Mouse (Mus musculus) spleen, adult 2 months (tissue): ENCODE data around the gene Smyd5. TPM values are rescaled to one million over a fixed set of nuclear protein-coding genes. Genes with fewer than 3 reads are reported as not detected.

Source experiments
- DNase-seq, 2 experiments: peaks; one replicate each; pipeline versions ENCODE4 v3.0.0 to v3.0.0-alpha.2; 2012 to 2021; ENCODE audit warnings: low spot score in 2 of 2, low read depth in 1 of 2
- H3K27ac ChIP-seq: fragments of 200-500 bp; 2 replicates; pipeline ENCODE4 v1.5.1; 2012; ENCODE audit warnings: low read length, inconsistent platforms; ENCODE audit not compliant: insufficient read depth
- H3K27me3 ChIP-seq: fragments of 200-500 bp; 2 replicates; pipeline ENCODE4 v1.6.1; 2012; ENCODE audit warnings: mild to moderate bottlenecking, moderate library complexity, low read length, inconsistent platforms; ENCODE audit not compliant: control insufficient read depth, insufficient read depth
- H3K36me3 ChIP-seq: fragments of 200-500 bp; 2 replicates; pipeline ENCODE4 v1.6.1; 2012; ENCODE audit warnings: mild to moderate bottlenecking, low read length, inconsistent platforms; ENCODE audit not compliant: control insufficient read depth, insufficient read depth
- H3K4me1 ChIP-seq: fragments of 200-500 bp; 2 replicates; pipeline ENCODE4 v1.6.1; 2011; ENCODE audit warnings: inconsistent platforms; ENCODE audit not compliant: control insufficient read depth, insufficient read depth, insufficient read length
- H3K4me3 ChIP-seq: fragments of 200-500 bp; 2 replicates; pipeline ENCODE4 v1.5.1; 2011; ENCODE audit warnings: mild to moderate bottlenecking, inconsistent platforms; ENCODE audit not compliant: insufficient read depth, insufficient read length; ENCODE audit errors: extremely low read depth
- CTCF ChIP-seq: fragments of 200-500 bp; IDR thresholded peaks from 2 replicates; pipeline ENCODE4 v1.5.1; 2011; ENCODE audit warnings: mild to moderate bottlenecking, inconsistent platforms; ENCODE audit not compliant: insufficient read depth, insufficient read length, insufficient replicate concordance; ENCODE audit errors: extremely low read depth
- POLR2A ChIP-seq: fragments of 200-500 bp; IDR thresholded peaks from 2 replicates; pipeline ENCODE4 v1.6.1; 2011; ENCODE audit warnings: low read depth, low read length, inconsistent platforms
- WGBS: fragments of 180-500 bp; shearing (Covaris S2); methylation state at CpG from one replicate; pipeline ENCODE4 v1.1.7; 2018; 5-methylcytosine and 5-hydroxymethylcytosine counted together
- polyA plus RNA-seq: library from polyadenylated mRNA; depleted of rRNA; stranded (reverse); fragments of >200 nt; gene quantifications from 2 replicates; pipeline ENCODE4 v1.2.3, GENCODE M21; 2012

The Smyd5 gene
- polyA plus RNA-seq, 1 experiment, result 21.7 TPM

DNA sequence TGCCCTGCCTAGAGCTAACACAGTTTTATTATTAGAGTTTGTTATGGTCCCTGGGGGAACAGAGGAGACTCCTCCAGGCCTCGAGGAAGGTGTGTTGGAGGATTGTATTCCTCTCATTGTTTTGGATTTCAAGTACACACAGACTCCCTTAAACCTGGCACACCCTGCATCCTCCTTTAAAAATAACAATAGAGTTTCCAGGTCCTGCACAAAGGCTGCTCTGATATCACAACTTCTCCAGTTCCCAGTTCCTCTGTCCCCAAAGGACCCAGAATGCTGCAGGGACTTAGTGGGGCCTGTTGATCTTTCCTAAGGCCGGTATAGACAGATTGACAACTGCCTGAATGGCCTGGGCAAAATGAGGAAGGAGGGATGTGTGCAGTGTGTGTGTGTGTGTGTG lies 29.2 kb upstream of the Smyd5 start:
- no peak for DNase-seq
- no peaks in the 10 kb centered on the region for H3K4me1 ChIP-seq
- no peak for TF ChIP-seq POLR2A
- no peak for TF ChIP-seq CTCF
- H3K36me3 ChIP-seq, result no peaks in the 10 kb centered on the region
- H3K27ac ChIP-seq, result no peak overlapping the region
- no peak overlapping the region for H3K4me3 ChIP-seq
- 20% methylated on average over 2 of the region's 2 CpGs for WGBS
- H3K27me3 ChIP-seq, result no peaks in the 10 kb centered on the region

DNA sequence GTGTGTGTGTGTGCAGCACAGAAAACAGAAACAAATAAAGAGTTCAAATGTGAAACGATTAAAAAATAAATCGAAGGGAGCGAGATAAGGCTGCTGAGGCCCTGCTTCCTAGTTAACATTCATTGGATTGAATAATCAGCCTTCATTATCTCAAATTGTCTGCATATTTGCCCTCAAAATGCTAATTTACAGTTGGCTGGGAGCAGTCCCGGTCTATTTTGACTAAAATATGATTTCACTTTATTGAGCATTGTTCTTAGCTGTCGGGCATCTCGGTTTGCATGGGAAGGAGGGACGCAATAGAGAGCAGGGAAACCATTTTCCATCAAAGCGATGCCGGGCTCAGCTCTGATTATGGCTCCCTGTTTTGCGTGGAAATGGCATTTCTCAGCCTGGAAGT lies 28.8 kb upstream of the Smyd5 start:
- no peak for TF ChIP-seq CTCF
- TF ChIP-seq POLR2A, result no peak
- no peaks in the 10 kb centered on the region for H3K36me3 ChIP-seq
- no peak overlapping the region for H3K4me3 ChIP-seq
- H3K4me1 ChIP-seq, result no peaks in the 10 kb centered on the region
- no peak overlapping the region for H3K27ac ChIP-seq
- no peaks in the 10 kb centered on the region for H3K27me3 ChIP-seq
- DNase-seq, result no peak
- WGBS, result 87% methylated on average over 10 of the region's 10 CpGs

DNA sequence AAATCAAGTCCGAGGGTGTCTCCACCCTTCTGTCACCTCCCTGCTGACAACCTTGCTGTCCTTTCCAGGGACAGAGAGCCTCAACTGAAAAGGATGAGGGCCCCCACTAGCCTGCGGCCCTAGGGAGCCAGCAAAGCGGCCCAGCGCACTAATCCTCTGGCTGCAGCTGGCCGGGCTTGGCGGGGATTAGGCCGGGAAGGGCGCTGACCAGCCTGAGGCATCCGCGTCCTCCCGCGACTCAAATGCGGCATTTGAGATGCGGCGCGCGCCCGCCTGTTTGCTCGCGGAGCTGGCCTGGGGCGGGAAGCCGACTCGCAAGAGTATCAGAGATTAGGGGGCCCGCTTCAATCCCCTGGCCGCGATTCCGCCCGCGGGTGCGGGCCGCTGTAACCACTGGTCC lies 22.8 kb upstream of the Smyd5 start:
- no peak overlapping the region for H3K27ac ChIP-seq
- DNase-seq, result no peak
- no peaks in the 10 kb centered on the region for H3K36me3 ChIP-seq
- WGBS, result 7% methylated on average over 31 of the region's 31 CpGs
- peaks cover 3% of the 10 kb centered on the region; the same call in 1 of the 2 replicates for H3K27me3 ChIP-seq
- no peak for TF ChIP-seq POLR2A
- TF ChIP-seq CTCF, result no peak
- no peak overlapping the region for H3K4me3 ChIP-seq
- no peaks in the 10 kb centered on the region for H3K4me1 ChIP-seq

DNA sequence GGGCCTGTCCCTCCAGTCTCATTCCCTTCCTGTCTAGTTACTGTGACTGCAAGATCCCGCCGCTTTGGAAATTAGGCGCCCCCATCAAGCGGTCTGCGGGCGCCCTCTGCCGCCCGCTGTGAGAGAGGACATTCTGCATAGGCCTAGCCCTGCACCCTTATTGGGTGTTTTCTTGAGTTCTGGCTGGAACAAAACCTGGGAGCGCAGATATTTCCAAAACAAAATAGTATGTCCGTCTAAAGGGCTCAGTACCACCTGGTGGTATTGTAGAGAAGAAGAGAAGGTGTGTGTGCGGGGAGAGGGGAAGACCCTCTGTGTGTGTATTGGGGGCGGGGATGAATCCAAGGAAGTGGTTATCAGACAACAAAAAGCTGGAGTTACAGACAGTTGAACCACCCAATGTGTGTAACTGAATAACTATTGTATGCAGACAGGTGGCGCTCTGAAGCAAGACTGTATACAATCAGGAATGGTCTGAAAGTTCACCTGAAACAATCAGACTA lies 21.0 kb upstream of the Smyd5 start:
- TF ChIP-seq CTCF (peak; percentile 60; the same call in 1 of the 2 replicates), POLR2A (no peak)
- peaks cover 3% of the 10 kb centered on the region; the same call in 1 of the 2 replicates for H3K27me3 ChIP-seq
- H3K27ac ChIP-seq, result no peak overlapping the region
- no peaks in the 10 kb centered on the region for H3K4me1 ChIP-seq
- WGBS, result 18% methylated on average over 13 of the region's 13 CpGs
- H3K4me3 ChIP-seq, result no peak overlapping the region
- DNase-seq, result no peak
- no peaks in the 10 kb centered on the region for H3K36me3 ChIP-seq

DNA sequence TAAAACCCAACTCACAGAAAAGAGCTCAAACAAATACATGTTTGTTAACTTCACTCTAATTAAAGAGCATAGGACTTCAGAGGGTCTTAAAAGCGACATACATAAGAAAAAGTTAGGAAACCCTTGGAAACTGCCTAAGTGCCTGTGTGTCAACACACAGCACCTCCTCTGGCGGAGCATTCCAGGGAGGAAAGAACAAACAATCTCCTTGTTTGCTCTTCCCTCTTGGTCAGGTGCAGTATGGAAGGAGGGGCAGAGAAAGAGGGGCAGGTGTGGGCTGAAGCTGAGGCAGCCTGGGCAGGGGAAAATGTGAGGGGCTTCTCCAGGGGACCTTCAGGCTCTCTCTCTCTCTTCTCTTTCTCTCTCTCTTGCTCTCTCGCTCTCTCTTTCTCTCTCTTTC lies 16.0 kb upstream of the Smyd5 start:
- Histone ChIP-seq H3K4me1 (no peaks in the 10 kb centered on the region), H3K36me3 (no peaks in the 10 kb centered on the region), H3K4me3 (no peak overlapping the region), H3K27ac (no peak overlapping the region), H3K27me3 (no peaks in the 10 kb centered on the region)
- 73% methylated on average over 3 of the region's 3 CpGs for WGBS
- TF ChIP-seq CTCF, result no peak
- DNase-seq, result no peak

DNA sequence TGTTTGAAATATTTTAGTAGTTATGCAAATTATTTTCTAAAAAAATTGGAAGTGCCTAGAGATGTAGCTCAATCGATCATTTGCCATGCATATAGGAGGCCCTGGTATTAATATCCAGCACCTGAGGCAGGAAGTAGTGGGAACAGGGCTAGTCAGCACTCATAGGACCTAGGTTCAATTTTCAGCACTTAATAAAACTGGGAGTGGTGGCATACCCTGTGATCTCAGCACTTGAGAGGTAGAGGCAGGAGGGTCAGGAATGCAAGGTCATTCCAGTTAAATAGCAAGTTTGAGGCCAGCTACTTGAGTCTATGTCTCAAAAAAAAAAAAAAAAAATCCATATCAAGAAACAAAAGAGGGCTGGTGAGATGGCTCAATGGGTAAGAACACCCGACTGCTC lies 12.6 kb upstream of the Smyd5 start:
- WGBS, result 75% methylated on average over 2 of the region's 2 CpGs
- H3K27me3 ChIP-seq, result no peaks in the 10 kb centered on the region

DNA sequence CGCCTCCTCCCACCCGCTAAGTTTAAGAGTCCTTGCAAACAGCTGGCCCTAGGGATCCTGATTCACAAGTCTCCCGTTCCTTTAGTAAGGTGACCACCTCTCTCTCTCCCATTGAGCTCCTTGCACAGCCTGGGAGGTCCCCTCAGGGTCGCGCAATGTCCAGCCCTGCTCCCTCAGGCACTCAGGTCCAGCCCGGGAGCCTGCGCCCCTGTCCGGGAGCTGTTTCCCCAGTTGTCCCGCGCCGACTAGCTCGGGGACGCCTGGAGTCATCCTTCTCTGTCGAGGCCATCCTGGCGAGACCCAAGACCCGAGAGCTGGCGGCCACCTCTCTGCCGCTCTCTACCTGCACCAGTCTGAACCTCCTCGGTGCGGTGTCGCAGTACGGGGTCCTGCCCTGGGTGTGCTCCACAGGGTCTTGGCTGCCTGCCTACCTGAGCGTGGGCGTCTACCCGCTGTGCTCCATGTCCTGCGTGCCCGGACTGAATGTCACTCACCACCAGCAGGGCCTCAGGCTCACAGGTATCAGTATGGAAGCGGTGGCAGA lies 7.9 kb upstream of the Smyd5 start, which contains the start of gene Noto:
Gene Noto, plus strand, starts transcription at position 51 of the 544 bp plus-strand sequence.
- no peaks in the 10 kb centered on the region for H3K27me3 ChIP-seq

More for the DNA sequence above, 12.6 kb upstream of the Smyd5 start:
- DNase-seq, result no peak
- TF ChIP-seq POLR2A (no peak), CTCF (no peak)
- Histone ChIP-seq H3K4me3 (no peak overlapping the region), H3K36me3 (no peaks in the 10 kb centered on the region), H3K4me1 (no peaks in the 10 kb centered on the region), H3K27ac (no peak overlapping the region)

More for the DNA sequence above, 7.9 kb upstream of the Smyd5 start, which contains the start of gene Noto:
- WGBS, result 50% methylated on average over 28 of the region's 28 CpGs
- no peak for TF ChIP-seq POLR2A
- no peak for TF ChIP-seq CTCF
- Histone ChIP-seq H3K27ac (no peak within 1 kb of the TSS), H3K4me1 (no peaks in the 10 kb centered on the region), H3K36me3 (no peaks in the 10 kb centered on the region), H3K4me3 (no peak within 1 kb of the TSS)
- no peak for DNase-seq
